Mouse (Mus musculus): ENCODE data around the gene Btbd9.

Btbd9 gene

DNA sequence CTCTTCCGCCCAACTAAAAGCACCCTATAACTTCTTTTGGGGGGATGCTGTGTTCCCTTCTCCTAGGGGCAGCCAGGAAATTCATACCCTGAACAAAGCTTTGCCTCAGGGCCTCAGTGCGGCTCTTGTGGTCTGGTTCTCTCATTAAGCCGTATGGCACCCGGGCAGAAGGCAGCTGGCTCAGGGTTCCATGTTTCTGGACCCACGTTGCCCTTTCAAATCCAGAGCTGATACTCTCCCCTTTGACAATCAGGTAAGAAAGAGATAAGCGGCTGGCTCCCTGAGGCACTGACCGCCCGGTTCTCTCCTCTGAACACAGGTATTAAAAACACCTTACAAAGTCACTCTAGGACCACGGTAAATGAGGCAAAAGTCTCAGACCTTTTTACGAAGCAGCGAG, 29.9 kb upstream of the Btbd9 start:
- in situ Hi-C loops (cut with MboI; ENCODE audit: low pct_unique_long_range_greater_than_20kb in 1 of 2, low sequenced_read_pairs in 2 of 2, unreplicated experiment in 1 of 2), result no loop called here

DNA sequence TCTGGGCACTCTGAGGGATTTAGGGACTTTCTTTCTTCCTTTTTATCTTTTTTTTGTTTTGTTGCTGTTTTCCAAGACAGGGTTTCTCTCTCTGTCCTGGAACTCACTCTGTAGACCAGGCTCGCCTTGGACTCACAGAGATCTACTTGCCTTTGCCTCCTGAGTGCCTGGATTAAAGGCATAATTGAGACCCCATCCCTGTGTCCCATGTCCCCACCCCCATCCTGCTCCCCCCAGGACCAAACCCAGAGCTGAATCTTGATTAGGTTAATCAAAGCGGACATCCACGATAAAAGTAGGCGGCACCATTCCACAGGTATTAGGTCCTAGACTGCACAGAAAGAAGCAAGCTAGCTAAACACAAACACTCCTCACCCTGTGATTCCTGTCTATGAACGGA, 28.7 kb upstream of the Btbd9 start:
- in situ Hi-C loops (cut with MboI; ENCODE audit: low pct_unique_long_range_greater_than_20kb in 1 of 2, low sequenced_read_pairs in 2 of 2, unreplicated experiment in 1 of 2), result no loop called here

DNA sequence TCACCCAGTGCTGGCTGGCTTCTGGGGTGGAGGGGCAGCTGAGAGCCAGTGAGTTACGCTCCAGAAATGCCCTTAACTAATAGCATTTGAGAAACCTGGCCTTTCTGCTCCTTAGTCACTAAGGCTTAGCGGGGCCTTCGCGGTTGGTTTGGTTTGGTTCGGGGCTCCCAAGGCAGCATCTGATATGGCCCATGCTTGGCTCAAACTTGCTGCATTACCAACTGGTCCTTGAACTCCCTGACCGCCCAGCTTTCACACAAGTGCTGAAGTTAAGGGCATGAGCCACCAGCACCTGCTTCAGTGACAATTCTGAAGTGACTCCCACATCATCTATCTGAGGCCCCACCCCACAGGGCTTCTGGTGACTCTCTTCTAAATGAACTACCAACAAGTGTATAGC, 28.0 kb upstream of the Btbd9 start:
- in situ Hi-C loops (cut with MboI; ENCODE audit: low pct_unique_long_range_greater_than_20kb in 1 of 2, low sequenced_read_pairs in 2 of 2, unreplicated experiment in 1 of 2), result no loop called here

DNA sequence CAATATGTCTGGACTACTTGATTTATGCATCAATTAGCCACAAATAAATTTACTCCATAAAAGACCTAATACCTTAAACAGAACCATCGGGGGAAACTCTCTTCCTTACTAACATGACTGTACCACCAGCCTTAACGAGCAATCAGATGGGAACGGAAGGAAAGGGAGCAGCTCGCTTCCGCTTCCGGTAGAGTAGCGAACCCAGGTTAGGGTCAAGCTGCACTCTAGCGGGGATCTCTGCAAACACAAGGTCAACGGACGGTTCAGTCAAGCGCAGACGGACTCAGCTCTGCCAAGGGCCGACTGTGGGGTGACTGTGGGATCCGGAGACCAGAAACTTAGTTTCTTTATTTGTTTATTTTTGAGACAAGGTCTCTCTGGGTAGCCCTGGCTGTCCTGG, 25.9 kb upstream of the Btbd9 start:
- in situ Hi-C loops (cut with MboI; ENCODE audit: low pct_unique_long_range_greater_than_20kb in 1 of 2, low sequenced_read_pairs in 2 of 2, unreplicated experiment in 1 of 2), result no loop called here

DNA sequence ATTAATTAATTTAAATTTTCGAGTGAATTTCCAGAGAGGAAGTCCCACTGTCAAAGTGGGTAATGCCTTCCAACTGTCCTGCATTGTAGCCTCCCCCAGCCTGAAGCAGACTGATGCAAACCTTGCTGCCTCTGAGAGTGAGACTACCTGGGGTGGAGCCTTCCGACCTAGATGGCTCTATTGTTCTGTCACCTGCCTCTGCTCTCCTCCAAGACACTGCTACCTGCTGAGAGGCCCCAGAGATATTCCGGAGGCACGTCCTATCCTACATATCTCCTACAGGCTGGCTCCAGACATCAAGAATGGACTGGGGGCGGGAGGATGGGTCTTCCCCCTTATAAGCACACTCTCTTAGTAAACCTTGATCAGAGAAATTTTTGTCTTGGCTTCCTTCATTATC, 22.0 kb upstream of the Btbd9 start:
- in situ Hi-C loops (cut with MboI; ENCODE audit: low pct_unique_long_range_greater_than_20kb in 1 of 2, low sequenced_read_pairs in 2 of 2, unreplicated experiment in 1 of 2), result no loop called here

DNA sequence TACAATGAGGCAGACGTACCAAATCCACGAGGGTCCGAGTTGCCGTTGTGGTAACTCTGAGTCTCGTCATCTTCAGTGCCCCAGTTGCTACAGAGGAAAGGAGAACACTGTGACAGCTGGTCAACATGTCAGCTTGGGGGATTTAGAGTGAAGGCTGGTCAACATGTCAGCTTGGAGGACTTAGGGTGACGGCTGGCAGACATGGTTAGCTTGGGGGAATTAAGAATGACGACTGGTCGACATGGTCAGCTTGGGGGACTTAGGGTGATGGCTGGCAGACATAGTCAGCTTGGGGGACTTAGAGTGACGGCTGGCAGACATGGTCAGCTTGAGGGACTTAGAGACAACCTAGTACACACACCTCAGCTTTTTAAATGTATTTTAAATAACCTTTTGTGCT, 21.5 kb upstream of the Btbd9 start:
- in situ Hi-C loops (cut with MboI; ENCODE audit: low pct_unique_long_range_greater_than_20kb in 1 of 2, low sequenced_read_pairs in 2 of 2, unreplicated experiment in 1 of 2), result no loop called here

DNA sequence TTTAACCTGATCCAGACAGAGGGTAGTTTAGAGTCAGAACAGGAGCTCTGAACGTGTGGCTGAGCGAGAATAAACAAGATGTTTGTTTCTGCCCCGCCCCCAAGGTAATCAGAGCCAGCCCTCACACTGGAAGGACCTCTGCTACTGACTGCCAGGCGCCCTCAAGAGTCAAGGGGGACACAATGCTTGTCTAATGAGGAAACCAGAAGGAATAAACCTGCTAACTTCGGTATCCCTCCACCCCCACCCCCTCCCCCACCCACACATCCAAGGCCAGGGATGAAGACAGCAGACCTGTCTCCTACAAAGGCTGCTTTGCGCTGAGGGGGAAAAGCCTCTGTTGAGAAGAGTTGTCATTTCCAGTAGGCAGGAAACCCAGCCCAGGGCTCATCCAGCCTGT, 18.6 kb upstream of the Btbd9 start:
- in situ Hi-C loops (cut with MboI; ENCODE audit: low pct_unique_long_range_greater_than_20kb in 1 of 2, low sequenced_read_pairs in 2 of 2, unreplicated experiment in 1 of 2), result no loop called here

DNA sequence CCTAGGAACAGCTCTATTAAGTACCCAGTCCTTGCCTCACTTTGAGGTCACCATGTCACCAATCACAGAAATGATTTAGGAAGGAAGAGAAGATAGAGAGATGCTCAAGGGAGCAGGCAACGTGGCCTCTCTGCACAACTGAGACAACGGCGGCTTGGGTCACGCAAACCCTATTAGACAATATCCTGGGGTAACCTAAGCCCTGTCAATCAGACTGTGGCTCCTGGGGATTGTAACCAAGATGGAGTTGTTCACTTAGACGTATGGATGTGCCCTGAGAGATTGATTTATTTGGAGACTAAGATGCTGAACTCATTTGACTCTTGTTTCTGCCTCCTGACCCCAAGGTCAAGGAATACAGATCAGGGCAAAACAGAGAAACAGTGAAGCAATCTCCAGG, 18.1 kb upstream of the Btbd9 start:
- in situ Hi-C loops (cut with MboI; ENCODE audit: low pct_unique_long_range_greater_than_20kb in 1 of 2, low sequenced_read_pairs in 2 of 2, unreplicated experiment in 1 of 2), result no loop called here

DNA sequence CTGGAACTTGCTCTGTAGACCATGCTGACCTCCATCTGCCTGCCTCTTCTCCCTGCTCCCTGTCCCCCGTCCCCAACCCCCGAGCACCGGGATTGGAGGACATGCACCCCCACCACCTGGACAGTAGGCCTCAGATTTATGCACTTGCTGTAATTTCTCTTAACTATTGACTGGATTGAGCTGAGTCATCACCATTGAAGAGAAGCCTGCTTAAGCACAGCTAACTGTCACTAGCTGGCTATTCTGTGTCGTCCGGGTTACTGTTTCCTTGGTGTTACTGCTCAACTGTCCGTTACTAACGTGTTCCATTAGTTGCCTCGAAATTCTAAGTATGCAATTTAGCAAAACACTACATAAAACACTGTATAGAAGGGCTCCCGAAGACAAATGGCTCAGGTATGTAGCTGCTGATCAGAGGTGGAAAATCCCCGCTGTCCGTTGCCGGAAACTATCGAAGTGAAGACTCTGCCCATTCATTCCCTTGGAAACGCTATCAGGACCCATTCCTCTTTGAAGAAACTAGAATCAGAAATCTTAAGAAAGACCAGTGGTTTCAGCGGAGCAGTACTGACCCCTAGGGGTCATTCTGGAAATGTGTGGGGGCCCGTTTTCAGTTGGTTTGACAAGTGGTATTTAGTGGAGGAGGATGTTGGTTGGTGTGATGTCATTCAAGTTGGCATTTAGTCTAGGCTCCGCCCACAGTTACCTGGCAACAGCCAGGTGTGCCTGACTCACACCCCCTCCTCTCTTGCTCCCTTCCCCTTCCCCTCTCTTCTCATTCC, 14.3 kb upstream of the Btbd9 start:
- in situ Hi-C loops (cut with MboI; ENCODE audit: low pct_unique_long_range_greater_than_20kb in 1 of 2, low sequenced_read_pairs in 2 of 2, unreplicated experiment in 1 of 2), result no loop called here

DNA sequence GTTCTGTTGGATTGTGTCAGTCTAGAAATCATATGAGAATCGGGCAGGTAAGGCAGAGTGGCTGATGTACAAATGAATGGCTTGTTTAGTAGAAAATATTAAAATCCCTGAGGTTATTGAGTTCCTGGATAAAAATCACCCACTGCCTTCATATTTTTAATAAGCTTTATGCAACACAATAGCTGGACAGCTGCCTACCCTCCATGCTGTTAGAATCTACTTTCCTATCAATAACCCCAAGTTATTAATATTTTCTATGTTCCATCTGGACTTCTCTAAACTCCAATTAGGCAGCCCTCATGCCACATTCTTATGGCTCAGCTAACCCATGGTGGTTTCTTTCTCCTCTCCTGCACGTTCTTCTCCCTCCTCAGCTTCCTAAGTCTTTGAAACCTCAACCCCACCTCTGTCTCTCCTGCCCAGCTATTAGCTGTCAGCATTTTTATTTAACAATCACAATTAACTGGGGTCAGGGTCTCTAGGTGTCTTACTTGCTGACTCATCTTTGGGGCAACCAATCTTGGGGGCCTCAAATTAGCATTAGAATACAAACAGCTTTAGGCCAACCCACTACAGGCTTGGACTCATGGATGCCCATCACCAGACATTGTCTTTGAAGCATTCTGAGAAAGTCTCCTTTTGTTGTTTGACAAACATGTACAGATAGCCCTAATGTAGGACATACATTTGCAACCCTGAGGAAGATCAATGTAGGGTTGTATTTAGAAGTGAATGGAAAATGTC, 7.1 kb upstream of the Btbd9 start:
- in situ Hi-C loops (cut with MboI; ENCODE audit: low pct_unique_long_range_greater_than_20kb in 1 of 2, low sequenced_read_pairs in 2 of 2, unreplicated experiment in 1 of 2), result no loop called here

DNA sequence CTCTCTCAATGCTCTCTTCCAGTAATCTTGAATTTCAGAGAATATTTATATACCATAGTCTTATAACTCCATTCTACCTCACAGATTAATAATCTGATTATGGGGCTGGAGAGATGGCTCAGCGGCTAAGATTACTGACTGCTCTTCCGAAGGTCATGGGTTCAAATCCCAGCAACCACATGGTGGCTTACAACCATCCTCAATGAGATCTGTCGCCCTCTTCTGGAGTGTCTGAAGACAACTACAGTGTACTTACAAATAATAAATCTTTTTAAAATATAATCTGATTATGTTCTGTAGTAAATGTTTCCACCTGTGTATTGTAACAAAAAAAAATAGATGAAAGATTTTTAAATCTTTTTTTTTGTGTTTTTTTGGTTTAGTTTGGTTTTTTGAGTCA, 6.0 kb upstream of the Btbd9 start:
- in situ Hi-C loops (cut with MboI; ENCODE audit: low pct_unique_long_range_greater_than_20kb in 1 of 2, low sequenced_read_pairs in 2 of 2, unreplicated experiment in 1 of 2), result no loop called here

DNA sequence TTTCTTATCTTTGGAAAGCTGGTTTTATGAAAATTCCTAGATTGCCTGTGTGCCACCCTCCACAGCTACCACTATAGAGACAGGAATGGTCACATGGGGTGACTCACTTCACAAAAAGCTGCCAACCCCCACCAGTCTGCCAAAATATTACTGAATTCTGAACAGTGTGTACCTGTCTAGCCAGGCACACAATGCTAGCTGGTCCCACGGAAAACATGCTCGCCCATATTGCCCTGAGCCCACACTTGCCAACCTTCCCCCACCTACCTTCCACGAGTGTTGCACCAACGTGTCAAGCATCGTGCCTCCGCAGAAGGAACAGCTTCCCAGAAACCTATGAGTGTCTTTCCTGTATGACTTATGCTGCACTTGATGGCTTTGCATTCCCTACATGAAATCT, 4.9 kb upstream of the Btbd9 start:
- in situ Hi-C loops (cut with MboI; ENCODE audit: low pct_unique_long_range_greater_than_20kb in 1 of 2, low sequenced_read_pairs in 2 of 2, unreplicated experiment in 1 of 2), result no loop called here

DNA sequence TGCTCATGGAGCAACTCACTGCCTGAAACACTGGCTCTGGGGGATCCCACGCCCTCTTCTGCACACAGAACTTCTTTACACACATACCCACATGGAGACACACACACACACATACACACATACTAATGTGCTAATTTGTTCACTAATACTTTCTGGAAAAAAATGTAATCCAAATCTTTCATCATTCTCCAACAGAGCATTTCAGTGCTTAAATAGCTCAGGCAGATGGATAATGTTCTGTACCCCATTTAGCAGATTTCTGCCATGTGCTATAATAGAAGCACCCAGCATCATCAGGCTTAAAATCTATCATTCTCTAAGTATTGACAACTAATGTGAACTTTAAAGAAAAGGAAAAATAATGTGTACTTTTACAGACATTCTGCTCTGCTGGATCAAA, 4.5 kb upstream of the Btbd9 start:
- in situ Hi-C loops (cut with MboI; ENCODE audit: low pct_unique_long_range_greater_than_20kb in 1 of 2, low sequenced_read_pairs in 2 of 2, unreplicated experiment in 1 of 2), result no loop called here

DNA sequence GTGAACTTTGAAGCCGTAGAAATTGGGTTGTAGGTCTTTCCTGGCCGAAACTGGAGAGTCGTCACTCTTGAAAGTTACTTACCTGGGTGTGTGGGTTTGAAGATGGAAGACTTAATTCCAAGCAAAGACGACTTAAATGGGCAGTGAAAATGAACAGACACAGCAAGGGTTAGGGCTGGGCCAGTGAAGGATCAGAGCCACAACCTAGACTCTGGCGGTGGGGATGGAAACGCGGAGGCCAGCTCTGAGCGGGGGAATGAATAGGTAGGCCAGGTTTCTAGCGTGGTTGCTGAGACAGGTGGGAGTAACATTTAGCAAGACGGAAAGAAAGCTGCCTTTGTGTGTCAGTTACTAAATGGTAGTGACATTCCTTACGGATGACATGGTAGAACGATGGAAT, 658 bp upstream of the Btbd9 start:
- in situ Hi-C loops (cut with MboI; ENCODE audit: low pct_unique_long_range_greater_than_20kb in 1 of 2, low sequenced_read_pairs in 2 of 2, unreplicated experiment in 1 of 2), result no loop called here

DNA sequence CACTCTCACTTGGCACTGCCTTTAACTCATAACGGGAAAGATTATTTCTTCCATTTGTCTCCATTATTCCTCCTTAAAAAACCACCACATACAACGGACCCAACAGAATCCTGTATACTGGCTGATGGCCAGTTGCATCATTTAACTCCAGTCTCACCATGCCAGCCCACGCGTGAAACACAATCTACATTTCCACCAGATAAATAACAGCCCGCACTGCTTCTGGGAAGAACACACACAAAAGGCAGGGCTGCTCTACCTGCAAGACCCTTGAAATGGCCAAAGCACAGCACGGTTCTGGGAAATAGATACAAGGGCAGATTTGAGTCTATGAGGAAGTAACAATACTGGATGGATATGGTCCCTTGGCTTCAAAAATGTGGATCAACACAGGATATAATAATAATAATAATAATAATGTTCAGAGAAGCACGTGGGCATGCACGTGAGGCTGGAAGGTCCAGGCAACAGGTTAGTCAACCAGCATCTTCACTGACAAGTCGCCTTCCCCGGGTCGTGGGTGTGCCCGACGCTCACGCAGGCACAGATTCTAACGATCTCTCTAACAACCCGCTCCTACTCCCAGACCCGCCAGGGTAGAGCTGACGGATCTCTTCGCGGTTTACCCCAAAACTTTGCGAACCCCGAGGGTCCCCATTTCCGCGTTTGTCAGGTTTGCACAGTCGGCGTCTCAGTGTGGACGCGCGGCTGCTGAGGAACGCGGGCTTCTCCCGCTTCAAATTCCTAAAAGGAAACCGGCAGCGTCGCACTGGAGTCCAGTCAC, 975 bp downstream of the Btbd9 start:
- in situ Hi-C loops (cut with MboI; ENCODE audit: low pct_unique_long_range_greater_than_20kb in 1 of 2, low sequenced_read_pairs in 2 of 2, unreplicated experiment in 1 of 2), result no loop called here

DNA sequence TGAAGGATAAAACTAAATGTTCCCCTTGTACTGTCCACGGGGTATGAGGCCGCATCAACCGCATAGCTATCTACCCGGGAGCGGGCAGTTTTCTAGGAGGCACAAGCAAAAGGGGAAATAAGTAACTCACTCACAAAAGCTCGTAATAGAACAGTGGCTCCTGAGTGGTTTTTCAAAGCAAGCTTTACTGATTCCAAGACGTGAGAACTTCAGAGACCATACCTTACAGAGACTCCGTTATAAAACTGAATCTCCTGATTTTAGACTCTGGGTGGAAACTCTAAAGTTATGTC, 1.6 kb downstream of the Btbd9 start:
- in situ Hi-C loops (cut with MboI; ENCODE audit: low pct_unique_long_range_greater_than_20kb in 1 of 2, low sequenced_read_pairs in 2 of 2, unreplicated experiment in 1 of 2), result no loop called here

DNA sequence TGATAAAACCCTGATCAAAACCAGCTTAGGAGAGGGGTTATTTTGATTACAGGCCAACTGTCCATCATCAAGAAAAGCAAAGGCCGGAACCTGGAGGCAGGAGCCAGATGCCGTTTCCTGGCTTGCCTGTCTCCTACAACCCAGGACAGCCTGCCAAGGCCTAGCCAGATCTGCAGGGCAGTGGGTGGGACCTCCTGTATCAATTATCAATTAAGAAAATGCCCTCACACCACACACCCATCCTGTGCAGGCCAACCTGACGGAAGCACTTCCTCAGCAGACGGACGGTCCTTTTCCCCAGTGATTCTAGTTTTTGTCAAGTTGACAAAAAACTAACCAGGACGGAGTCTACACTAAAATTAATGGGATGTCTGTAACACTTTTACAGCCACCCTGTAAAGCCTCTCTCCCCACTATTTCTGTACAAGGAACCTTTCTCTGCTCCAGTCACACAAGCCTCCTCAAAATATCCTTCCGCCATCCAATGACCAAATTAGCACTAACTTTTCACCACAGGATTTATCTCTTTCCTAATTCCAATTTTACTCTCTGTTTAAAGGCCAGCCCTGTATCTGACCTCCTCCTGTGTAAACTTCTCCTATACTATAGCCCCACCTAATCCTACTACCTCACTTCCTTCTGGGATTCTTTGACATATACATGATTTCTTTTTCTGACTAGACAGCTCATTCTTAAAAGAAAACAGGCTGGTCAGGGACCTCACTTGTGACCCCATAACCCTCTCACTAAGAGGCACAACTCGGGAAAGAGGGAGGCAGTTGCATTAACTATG, 2.1 kb downstream of the Btbd9 start:
- in situ Hi-C loops (cut with MboI; ENCODE audit: low pct_unique_long_range_greater_than_20kb in 1 of 2, low sequenced_read_pairs in 2 of 2, unreplicated experiment in 1 of 2), result no loop called here

DNA sequence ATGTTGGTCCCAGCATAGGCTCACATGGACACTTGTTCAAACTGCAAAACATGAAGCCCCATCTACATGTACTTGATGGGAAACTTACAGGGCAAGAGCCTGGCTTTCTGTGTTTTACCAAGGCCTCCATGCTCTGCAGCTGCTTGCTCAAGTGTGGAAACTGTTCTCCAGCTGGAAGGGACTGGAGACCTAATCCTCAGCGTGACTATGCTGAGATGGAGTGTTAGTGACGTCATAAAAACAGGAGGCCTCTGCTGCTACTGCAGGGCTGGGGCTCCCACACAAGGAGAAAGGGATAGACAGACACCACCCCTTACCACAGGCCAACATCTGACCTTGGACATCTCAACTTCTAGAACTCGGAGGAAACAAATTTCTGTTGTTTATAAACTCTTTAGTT, 5.3 kb downstream of the Btbd9 start:
- in situ Hi-C loops (cut with MboI; ENCODE audit: low pct_unique_long_range_greater_than_20kb in 1 of 2, low sequenced_read_pairs in 2 of 2, unreplicated experiment in 1 of 2), result no loop called here

DNA sequence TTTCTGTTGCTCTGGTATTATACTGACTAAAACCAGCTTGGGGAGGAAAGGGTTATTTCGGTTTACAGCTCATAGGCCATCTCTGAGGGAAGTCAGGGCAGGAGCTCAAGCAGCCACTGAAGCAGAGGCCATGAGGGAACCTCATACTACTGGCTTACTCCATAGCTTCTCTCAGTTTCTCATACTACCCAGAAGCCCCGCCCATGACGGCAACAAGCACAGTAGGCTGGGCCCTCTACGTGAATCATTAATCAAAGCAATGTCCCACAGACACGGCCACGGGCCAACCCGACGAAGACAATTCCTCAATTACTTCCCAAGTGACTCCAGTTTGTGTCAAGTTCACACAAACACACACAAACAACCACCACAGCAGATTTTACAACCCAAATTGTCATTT, 6.1 kb downstream of the Btbd9 start:
- in situ Hi-C loops (cut with MboI; ENCODE audit: low pct_unique_long_range_greater_than_20kb in 1 of 2, low sequenced_read_pairs in 2 of 2, unreplicated experiment in 1 of 2), result no loop called here
